Mouse (Mus musculus) embryonic fibroblast, embryonic 13.5 days (primary cell): Measurements from ENCODE around the gene Pomt1.

ENCODE experiments used
- CTCF ChIP-seq: IDR thresholded peaks from 2 replicates; pipeline ENCODE4 v1.5.1; 2011; ENCODE audit warnings: mild to moderate bottlenecking, control low read depth, low read length, moderate library complexity, borderline replicate concordance; ENCODE audit not compliant: insufficient read depth
- POLR2A ChIP-seq: IDR thresholded peaks from 2 replicates; pipeline ENCODE4 v1.6.1; 2011; ENCODE audit warnings: low read depth, mild to moderate bottlenecking, control low read depth, low read length, moderate library complexity

DNA sequence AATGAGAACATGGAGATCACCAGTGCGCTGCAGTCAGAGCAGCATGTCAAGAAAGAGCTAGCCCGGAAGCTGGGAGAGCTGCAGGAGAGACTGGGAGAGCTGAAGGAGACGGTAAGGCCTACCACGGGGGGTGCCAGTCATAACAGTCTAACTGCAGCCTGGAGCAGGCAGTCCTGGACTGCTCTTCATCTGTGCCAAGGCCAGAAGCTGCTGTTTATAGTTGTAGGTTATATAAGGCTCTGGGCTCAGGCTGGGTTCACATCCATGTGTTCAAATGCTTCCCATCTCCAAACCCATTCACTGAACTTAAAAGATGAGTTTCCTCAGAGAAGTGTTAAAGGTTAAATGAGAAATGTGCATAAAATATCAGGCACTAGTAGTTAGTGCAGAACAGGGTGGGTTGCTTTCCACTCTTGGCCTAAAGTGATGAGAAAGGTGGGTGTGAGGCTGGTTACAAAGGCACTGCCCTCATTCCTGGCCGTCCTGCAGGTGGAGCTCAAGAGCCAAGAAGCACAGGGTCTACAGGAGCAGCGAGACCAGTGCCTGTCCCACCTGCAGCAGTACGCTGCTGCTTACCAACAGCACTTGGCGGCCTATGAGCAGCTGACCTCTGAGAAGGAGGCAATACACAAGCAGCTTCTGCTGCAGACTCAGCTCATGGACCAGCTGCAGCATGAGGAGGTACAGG is 67.9 kb downstream of the Pomt1 start:
- TF ChIP-seq CTCF (peak; percentile 98), POLR2A (no peak)
